Mouse (Mus musculus) monocyte, adult 5-6 weeks (primary cell): ENCODE data around the gene Scgb2b7. TPM values are rescaled to one million over a fixed set of nuclear protein-coding genes. Genes with fewer than 3 reads are reported as not detected.
"Not testable (repeated sequence)": the region's sequence is repeated elsewhere in the genome, so short reads cannot be mapped to it uniquely, and the experiment has no call there.

Experiments
- ATAC-seq: fragments of 153-309, 156-312 bp; replicated peaks from 2 replicates; pipeline ENCODE4 v1.8.0; 2017; ENCODE audit warnings: mild to moderate bottlenecking; ENCODE audit not compliant: low TSS enrichment, insufficient number of reproducible peaks, severe bottlenecking, poor library complexity, low FRiP score
- total RNA-seq: library from RNA; stranded (forward); fragments of 200-1000, 200-491, 200-594 nt; gene quantifications from 3 replicates; pipeline ENCODE4 v1.2.3, GENCODE M21; 2017

Scgb2b7 gene
- not detected in 3 replicates for total RNA-seq

DNA sequence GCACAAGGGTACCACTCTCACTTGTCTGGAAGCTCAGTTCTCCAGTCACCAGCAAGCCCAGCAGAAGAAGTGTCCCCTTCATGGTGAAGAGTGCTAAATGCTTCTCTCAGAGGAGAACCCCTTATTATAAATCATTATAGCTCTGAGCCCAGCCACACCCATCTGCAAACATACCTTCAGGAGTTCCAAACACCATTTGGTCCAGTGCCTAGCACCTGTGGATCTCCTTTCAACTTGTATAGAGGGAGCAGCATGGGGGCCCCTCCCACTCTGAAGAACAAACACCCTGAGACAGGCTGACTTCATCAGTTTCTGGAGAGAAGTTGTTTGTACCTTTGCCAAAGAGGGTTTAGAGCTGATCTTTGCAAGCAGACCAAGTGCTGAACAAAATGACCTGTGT lies at the start of gene Scgb2b7:
TSS of gene Scgb2b7 (minus strand) at position 101 of the 400 bp plus-strand sequence.
- not testable (repeated sequence) for ATAC-seq

DNA sequence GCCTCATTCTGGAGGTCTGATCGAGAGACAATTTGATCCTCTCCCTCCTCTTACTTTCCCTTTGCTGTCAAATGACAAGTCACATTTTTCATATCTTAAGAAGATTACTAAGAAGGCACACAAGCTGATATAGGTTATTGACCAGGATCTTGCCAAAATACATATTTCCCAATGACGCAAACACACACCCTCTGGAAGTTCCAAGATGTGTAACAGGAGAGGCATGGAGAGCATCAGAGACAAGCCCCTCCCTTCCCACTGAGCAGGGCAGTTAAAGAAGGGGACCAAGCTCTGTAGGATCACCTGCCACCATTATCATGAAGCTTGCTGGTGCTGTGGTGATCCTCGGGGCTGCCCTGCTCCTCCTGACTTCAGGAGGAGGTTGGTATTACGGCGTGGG lies 6.8 kb upstream of the Scgb2b7 start, which contains the start of gene Scgb1b7:
TSS of gene Scgb1b7 (plus strand) at position 301 of the 400 bp plus-strand sequence.
- ATAC-seq = not testable (repeated sequence)

Other genes starting within 250 kb of the Scgb2b7 start
- not detected in 3 replicates for gene Scgb1b7, start 6.9 kb upstream of the Scgb2b7 start, total RNA-seq